Mouse (Mus musculus) thymus, postnatal 4 days (tissue): ENCODE data around the gene Cyp8b1.

Experiments
- DNase-seq: peaks from one replicate; pipeline ENCODE4 v3.0.0; 2021

The Cyp8b1 gene

DNA sequence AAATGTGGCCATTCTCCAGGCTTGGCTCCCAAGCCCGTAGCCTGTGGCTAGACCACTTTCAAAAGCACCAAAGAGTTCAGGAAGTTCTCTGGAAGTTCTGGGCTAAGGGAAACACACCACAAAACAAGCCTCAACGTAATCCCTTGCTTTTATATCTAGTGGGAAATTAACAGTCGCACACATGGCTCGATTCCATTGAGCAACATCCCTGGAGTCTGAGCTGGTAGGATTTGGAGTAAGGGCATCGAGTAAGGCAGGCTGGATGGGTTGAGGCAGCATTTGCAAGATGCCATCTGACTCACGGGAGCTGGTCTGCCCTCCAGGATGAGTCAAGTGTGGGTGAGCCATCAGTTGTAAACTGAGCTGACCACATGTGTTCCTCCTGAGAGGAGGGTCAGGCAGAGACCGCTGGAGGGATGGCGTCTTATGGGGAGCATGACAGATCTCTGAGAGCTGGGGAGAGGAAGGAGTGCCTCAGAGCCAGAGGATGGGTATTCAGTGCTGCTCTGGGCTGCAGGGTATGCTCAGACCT is 1.8 kb downstream of the Cyp8b1 start:
- DNase-seq = no peak

DNA sequence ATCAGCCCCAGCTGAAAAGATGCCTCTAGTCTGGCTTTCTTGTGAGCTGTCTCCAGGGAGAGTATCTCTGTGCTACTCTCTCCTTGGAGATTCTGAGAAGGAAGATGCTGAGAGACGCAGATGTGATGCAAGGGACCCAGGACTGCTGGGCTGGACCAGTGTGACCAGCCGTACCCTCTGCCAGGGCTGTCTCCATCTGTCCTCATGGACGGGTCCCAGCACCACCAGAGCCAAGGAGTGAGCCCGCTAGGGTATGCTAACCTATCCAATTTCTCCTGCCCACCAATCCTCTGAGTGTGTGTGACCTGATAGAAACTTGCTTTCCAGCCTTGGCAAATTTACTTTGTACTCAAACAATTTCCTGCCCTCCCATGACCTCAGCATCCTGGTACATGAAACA is 3.3 kb downstream of the Cyp8b1 start:
- DNase-seq = no peak

DNA sequence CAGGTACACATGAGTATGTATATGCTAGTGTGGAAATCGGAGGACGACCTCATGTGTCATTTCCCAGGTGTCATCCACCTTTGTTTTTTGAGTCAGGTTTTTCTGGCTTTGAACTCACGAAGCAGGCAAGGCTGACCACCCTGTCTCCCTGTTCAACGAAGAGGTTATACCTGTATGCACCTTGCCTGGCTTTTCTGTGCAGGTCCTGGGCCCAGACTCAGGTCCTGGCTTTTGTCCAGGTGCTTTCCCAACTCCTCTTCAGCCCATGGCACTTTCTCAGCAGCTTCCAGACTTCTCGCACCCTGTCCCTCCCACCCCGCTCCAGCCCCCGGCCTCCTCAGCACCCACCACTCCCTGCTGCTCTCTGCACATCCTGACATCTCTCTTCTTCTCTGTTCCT is 4.9 kb downstream of the Cyp8b1 start:
- no peak for DNase-seq

DNA sequence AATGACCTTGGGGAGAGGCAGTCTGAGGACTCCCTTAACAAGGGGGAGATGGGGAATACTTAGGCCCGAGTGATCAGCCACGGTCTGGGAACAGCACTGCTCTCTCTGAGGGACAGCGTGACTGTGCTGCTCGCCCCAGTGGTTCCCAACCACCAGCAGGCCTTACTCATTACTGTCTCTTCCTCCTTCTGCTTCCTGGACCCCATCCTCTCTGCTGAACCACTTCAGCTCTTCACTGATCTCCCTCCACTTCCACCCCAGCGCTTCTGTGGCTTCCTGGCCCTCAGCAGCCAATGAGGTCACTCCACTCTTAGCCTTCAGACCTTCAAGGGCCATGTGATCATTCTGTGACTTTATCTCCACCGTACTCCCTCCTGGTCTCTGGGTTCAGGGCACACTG is 6.5 kb downstream of the Cyp8b1 start:
- DNase-seq = no peak

DNA sequence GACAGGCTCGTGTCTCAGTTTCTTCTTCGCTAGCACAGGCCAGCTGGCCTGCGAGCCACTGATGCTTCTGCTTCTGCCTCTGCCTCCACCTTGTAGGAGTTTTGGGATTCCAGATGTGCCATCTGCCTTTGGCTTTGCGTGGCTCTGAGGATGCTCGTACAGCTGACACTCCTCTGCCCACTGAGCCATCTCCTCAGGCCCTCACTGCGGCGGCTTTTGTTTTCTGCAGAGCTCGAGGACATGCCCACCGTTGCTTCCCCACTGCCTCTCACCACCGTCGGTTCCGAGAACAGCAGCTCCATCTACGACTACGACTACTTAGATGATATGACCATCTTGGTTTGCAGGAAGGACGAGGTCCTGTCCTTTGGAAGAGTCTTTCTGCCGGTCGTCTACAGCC is 7.8 kb downstream of the Cyp8b1 start:
- DNase-seq = peak; percentile 4

DNA sequence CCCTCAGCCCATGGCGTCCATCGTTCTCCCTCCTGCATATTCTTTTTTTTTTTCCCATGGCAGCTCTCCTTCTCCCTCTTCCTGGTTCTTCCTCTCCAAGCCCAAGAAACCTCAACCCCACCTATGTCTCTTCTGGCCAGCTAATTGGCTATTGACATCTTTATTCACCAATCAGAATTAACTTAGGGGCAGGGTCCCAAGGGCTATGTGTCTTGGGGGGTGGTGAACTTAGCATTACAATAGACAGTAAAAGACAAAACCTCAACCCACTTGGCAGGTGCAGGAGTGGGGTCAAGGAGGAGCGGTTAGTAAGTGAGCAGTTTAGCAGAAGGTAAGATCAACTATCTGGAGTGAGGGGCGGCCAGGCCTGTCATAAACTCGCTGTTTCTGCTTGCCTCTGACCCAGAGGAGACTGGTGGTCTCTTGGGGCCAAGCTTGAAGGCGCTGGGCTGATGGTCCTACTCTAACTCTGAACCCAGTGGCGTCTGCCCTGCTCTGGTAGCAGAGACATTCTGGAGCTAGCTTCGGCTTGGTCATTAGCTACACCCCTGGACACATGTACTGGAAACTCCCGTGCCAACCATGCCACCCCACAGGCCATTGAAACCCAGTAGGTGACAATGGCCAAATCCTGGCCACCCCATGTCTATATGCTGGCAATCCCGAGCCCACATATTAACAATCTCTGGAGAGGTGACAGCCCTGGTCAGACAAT is 8.6 kb downstream of the Cyp8b1 start:
- DNase-seq = peak; percentile 3

- DNase-seq = peak; percentile 3
Observed at GRCm38 (mm10) chr9:121906456-121906855, 9.6 kb downstream of the Cyp8b1 start.

DNA sequence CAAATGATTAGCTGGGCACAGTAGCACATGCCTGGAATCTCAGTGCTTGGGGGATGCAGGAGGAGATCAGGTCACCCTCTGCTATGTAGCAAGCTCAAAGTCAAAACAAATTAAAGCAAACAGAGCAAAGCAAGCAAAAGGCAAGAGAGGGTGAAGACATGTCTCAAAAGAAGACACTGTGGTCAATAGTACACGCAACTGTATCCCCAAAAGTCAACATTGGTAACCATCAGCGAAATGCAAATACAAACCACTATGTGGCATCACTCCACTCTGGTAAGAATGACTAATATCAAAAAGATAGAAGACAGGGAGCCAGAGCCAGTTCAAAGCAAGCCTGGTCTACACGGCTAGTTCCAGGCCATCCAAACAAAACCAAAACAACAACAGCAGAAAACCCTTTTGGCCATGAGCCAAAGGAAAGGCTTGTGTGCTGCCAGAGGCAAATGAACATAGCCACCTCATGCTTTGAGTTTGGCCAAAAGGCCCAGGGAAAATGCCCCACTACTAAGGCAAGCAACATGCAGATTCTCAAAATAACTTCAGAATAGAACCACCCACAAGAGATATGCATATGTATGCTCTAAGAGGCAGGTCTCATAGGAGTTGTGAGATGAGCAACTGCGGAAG is 10.4 kb downstream of the Cyp8b1 start:
- no peak for DNase-seq

- DNase-seq = no peak
Observed at GRCm38 (mm10) chr9:121904946-121905345, 11.2 kb downstream of the Cyp8b1 start.

GRCm38 (mm10) chr9:121904319-121904718 is 11.8 kb downstream of the Cyp8b1 start:
- DNase-seq = no peak

GRCm38 (mm10) chr9:121903476-121904305 is 12.4 kb downstream of the Cyp8b1 start:
- peak; percentile 2 for DNase-seq

DNA sequence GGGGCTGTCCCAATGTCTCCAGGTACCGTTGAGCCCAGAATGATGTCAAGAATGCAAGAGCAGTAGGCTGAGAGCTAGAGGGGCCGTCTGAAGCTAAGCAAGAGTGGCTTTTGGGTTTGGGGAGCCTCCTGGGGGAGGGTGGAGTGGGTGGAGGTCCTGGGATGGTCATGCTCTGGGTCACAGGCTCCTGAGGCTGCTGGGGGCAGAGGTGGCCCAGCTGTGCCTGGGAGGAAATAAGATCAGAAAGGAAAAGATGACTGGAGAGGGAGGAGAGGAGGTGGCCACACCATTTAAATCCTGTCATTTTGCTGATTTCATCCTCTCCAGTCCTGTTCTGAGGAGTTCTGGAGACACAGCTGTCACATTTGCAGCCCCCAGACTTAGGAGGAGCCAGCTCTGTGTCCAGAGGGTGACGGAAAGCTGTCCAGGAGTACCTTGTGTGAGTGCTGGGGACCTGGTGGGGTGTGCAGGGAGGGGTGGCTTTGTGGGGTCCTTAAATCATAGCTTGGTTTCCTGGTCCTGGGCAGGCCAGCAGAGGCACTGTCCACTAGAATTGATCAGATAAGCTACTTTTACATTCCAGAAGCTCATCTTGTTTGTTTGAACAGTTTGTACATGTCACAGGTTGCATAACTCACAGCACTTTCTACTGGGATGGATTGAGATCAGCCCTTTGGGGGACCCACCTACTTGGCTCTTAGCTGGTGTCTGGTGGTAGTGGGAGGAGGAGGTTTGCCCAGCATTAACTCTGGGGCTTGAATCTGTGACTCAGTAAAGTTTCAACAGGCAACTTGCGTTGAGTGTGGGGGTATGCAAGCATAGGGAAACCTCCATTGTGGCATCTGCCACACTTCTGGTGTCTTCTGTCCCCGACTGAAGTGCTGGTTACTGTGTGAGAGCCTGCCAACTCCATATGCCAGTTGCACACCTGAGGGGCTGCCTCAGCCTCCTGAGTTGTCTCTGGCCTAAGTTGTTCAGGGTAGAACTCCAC is 14.1 kb downstream of the Cyp8b1 start:
- peak; percentile 3 for DNase-seq

DNA sequence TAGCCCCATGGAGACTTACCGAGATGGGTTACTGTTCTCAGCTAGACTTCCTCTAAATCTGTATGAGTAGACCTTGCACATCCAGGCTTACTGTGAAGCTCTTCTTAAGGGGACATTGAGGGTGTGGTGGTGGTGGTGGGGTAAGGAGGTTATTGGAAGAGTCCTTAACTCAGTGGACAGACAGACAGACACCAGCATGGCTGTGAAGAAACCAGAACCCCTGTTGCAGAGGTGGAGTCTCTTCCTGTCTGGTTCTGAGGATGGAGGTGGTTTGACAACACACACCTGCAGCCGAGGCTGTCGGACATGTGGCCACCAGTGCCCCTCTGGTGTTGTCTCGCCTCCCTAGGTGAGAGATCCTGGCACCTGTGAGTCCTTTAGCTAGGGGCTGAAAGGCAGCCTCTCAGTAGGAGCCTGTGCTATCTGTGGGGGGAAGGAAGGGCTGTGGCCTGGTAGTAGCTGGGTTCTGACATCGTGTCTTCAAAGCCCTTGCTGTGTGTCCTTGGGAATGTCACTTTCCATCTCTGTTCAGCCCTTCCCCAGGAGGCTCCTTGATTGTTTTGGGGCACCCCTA is 15.7 kb downstream of the Cyp8b1 start:
- peak; percentile 6 for DNase-seq

DNA sequence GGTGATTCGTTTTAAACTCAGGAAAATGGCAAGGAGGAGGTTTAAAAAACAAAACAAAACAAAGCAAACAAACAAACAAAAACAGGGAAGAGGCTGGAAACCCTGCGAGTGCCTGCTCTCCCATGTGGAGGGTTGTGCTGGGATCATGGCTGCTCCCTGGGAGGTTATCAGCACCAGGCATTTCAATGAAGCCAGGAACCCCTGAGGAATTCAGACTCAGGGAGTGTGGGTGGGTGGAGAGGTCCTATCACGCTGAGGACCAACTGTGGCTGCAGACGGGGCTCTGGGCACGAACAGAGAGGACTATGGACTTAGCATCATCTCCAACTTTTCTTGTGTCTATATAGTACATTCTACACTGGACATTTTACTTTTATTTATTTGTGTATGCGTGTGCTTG is 16.8 kb downstream of the Cyp8b1 start:
- peak; percentile 2 for DNase-seq

DNA sequence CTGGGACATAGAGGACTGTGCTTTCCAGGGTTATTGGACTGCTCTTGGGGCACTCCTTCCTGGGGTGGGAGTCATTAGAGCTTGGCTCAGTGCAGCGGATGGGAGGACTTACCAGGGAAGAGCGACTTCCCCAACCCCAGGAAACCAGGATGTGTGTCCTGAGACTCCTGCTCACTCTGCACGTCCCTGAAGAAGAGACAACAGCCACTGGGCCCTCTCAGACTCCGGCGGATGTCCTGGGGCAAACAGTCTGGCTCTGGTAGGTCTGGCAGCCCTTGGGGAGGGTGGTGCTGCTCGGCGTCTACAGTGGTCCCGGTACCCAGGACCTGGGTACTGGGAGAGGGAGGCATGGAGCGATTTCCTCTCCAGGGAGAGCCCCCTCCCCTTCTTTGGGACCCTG is 17.9 kb downstream of the Cyp8b1 start, which contains the start of gene Ackr2:
Ackr2 (plus strand) TSS at position 111 of the 400 bp plus-strand sequence.
- DNase-seq = peak; percentile 2

DNA sequence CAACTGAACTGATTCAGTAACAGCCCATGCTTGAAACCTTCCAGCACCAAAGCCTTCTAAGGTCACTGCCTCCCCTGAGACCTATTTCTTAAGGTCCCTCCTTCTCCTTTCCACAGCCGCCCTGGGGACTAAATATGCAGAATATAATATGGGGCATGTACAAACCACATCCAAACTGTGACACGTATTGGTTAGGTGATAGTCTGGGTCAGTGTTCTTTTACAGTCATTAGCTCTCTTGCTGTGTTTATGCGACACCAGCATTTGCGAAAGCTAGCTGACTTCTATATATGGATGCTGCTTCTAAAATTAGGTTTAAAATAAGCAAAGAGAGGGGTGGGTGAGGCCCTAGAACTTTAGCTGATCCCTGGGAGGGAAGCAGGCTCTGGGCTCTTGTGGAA is 19.3 kb downstream of the Cyp8b1 start:
- DNase-seq = peak; percentile 2

DNA sequence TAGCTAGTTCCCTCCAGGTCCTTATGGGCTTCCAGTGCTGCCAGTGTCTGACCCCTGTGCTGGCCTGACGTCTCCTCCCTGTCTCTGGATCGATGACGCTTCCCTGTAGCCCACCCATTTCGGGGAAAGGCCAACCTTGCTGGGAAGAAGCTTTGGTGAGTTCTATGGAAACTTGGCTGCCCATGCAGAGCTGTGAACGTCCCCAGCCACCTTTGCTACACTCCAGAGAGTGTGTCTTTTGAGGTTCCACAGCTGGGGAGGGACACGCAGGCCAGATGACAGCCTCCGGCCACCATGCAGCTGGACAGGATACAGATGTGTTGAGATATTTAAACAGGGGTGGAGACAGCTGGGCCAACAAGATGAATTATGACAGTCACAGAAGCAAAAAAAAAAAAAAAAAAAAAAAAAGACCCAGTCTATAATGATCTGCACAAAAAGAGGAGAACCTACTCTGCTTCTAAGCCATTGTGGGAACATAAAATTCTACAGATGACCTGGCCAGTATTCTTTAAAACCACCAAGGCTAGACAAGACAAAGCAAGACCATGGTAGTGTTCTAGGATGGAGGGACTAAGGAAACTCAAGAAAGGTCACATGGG is 20.6 kb downstream of the Cyp8b1 start:
- DNase-seq = peak; percentile 2

- DNase-seq = peak; percentile 4
Observed at GRCm38 (mm10) chr9:121894447-121894846, 21.7 kb downstream of the Cyp8b1 start.

DNA sequence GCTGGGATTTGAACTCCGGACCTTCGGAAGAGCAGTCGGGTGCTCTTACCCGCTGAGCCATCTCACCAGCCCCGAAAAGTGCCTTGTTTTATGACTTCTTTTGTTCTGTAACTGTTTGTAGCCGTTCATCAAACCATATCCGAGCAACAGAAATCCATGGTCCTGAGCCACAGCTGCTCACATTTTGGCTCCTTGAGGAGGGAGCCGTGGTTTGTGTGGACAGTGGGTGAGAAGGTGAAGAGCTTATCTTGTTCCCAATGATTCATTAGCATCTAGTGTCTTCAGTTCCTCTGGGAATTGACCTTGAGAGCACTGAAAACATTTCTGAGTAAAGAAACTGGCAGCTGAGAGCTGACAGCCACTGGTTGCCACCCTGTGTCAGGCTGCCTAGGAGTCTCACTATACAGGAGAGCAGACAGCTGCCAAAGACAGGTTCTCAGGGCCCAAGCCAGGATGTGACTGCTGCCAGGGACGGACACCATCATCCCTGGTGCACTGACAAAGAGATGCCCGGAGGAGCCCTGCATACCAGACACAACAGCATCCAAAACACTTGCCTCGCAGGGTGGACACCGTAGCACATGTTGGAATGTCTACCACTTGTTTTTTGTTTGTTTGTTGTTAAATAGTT is 23.9 kb downstream of the Cyp8b1 start:
- peak; percentile 5 for DNase-seq

- DNase-seq = no peak
Observed at GRCm38 (mm10) chr9:121891301-121891700, 24.8 kb downstream of the Cyp8b1 start.

DNA sequence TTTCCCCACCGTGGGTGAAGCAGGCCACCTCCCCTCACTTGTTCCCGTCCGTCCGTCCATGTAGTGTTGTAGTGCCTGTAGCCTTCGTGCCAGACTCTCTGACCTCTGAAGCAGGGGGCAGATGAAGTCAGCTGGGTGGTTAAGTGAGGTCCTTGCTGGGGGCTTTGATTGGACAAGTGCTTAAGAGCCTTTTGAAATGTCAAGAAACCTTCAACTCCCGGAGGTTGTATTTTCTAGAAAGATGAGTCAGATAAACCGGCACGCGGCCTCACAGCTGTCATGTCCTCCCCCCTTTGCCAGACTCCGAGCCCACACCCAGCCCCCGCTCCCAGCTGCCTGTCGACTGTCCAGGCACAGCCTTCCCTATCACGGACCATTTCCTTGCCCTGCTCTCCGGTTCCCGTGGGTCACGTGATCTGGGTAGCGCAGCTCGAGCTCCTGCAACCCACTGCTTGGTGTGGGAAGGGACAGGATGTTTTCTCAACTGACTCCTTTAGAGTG is 25.6 kb downstream of the Cyp8b1 start:
- DNase-seq = peak; percentile 63
